Mouse (Mus musculus): ENCODE measurements around the gene Snx27.

GRCm38 (mm10) chr3:94591066-94591465 is 8.6 kb upstream of the Snx27 start:
- no peak for TF ChIP-seq CTCF (conservative IDR thresholded peaks at IDR 0.05 in 1 of 2, IDR thresholded peaks at IDR 0.05 in 1 of 2; ENCODE audit: low read depth in 2 of 2, low read length in 2 of 2)
- TF ChIP-seq SMC3 (IDR thresholded peaks at IDR 0.05; ENCODE audit: low read depth, low read length) = no peak
- TF ChIP-seq RCOR1 (conservative IDR thresholded peaks at IDR 0.05; ENCODE audit: low read depth, low read length) = no peak

Measured in CH12.LX (cell line).